Mouse (Mus musculus): Measurements from ENCODE around the gene Eda. TPM values are rescaled to one million over a fixed set of nuclear protein-coding genes. Genes with fewer than 3 reads are reported as not detected.
"Not testable (repeated sequence)": the region's sequence is repeated elsewhere in the genome, so short reads cannot be mapped to it uniquely, and the experiment has no call there.

Eda gene
- polyA plus RNA-seq, 1 experiment, result 0.30 TPM

- DNase-seq (ENCODE audit: low read depth, low spot score), result no peak
Measured at GRCm38 (mm10) chrX:100400900-100401299, 425.5 kb downstream of the Eda start.

- 84% methylated on average over 5 of the region's 5 CpGs for WGBS
- no peak for DNase-seq (ENCODE audit: low read depth, low spot score)
Measured at GRCm38 (mm10) chrX:100401657-100402056, 426.3 kb downstream of the Eda start.

- WGBS, result 61% methylated on average over 1 of the region's 1 CpGs
- DNase-seq (ENCODE audit: low read depth, low spot score), result no peak
Measured at GRCm38 (mm10) chrX:100409245-100409644, 433.8 kb downstream of the Eda start.

- DNase-seq (ENCODE audit: low read depth, low spot score), result no peak
- 91% methylated on average over 21 of the region's 21 CpGs for WGBS
Measured at GRCm38 (mm10) chrX:100428693-100429092, 453.3 kb downstream of the Eda start, which contains the start of gene Otud6a. Gene Otud6a (plus strand): TSS chrX:100429013.

- no peak for DNase-seq (ENCODE audit: low read depth, low spot score)
- WGBS, result 62% methylated on average over 3 of the region's 3 CpGs
Measured at GRCm38 (mm10) chrX:100432311-100432710, 456.9 kb downstream of the Eda start.

- DNase-seq (ENCODE audit: low read depth, low spot score), result not testable (repeated sequence)
- 78% methylated on average over 2 of the region's 2 CpGs for WGBS
Measured at GRCm38 (mm10) chrX:100442617-100443016, 467.2 kb downstream of the Eda start, which contains the start of gene Awat2. Gene Awat2 (minus strand): TSS chrX:100442717.

- no peak for DNase-seq (ENCODE audit: low read depth, low spot score)
- 90% methylated on average over 7 of the region's 7 CpGs for WGBS
Measured at GRCm38 (mm10) chrX:100443532-100443931, 468.1 kb downstream of the Eda start.

Other genes with a start within 250 kb of the Eda start
- gene Tmem28, start 154.6 kb upstream of the Eda start, polyA plus RNA-seq (2012; rRNA removed), result 0.04 and 0.14 TPM in 2 replicates

Measured in large intestine, adult 2 months (tissue).